11 mouse cellular contexts compared by ENCODE assay signal in genomic region chr2:132017611-132018010, GRCm38 (mm10). TPM values are rescaled to one million over a fixed set of nuclear protein-coding genes. Genes with fewer than 3 reads are reported as not detected.
DNase-seq lines count a peak whose midpoint lies in the region; ATAC-seq lines count a peak whose summit lies in the region.
"Had no signal": no experiment of that assay in that cellular context is flagged by ENCODE, and none has a peak within 500 bp of the region (broad histone marks: within the 10 kb centered on the region; RNA-seq: fewer than 3 reads in every experiment).

No protein-coding gene starts in this region.

- H3K36me3 ChIP-seq in embryonic facial prominence, embryonic 11.5 days (replicated peaks; ENCODE audit: control insufficient read depth, insufficient read depth, low read depth, low read length): no peaks in the 10 kb centered on the region
- H3K36me3 ChIP-seq in forebrain, embryonic 14.5 days (ENCODE audit: control insufficient read depth, insufficient read depth, low read length): no peaks in the 10 kb centered on the region
- H3K36me3 ChIP-seq in intestine, embryonic 16.5 days (ENCODE audit: control insufficient read depth, insufficient read depth, low read length): no peaks in the 10 kb centered on the region
- H3K36me3 ChIP-seq: G1E had no signal

- no peaks in the 10 kb centered on the region for H3K27me3 ChIP-seq in embryonic facial prominence, embryonic 11.5 days (ENCODE audit: control insufficient read depth, insufficient read depth, low read length)
- no peaks in the 10 kb centered on the region for H3K27me3 ChIP-seq in forebrain, embryonic 14.5 days (replicated peaks; ENCODE audit: control insufficient read depth, insufficient read depth, low read length)
- no peaks in the 10 kb centered on the region for H3K27me3 ChIP-seq in intestine, embryonic 16.5 days (replicated peaks; ENCODE audit: control insufficient read depth, insufficient read depth, low read length)

- no peak for ATAC-seq in embryonic facial prominence, embryonic 11.5 days (replicated peaks; ENCODE audit: insufficient number of reproducible peaks, low FRiP score, low TSS enrichment, low read depth)
- ATAC-seq in forebrain, embryonic 14.5 days: no peak
- ATAC-seq in intestine, embryonic 16.5 days: no peak
- ATAC-seq: midbrain, embryonic 16.5 days had no signal

- H3K9ac ChIP-seq in embryonic facial prominence, embryonic 11.5 days (replicated peaks; ENCODE audit: low read length): no peak overlapping the region
- no peak overlapping the region for H3K9ac ChIP-seq in forebrain, embryonic 14.5 days (ENCODE audit: low read length)
- no peak overlapping the region for H3K9ac ChIP-seq in intestine, embryonic 16.5 days (ENCODE audit: low read depth, low read length)

- no peaks in the 10 kb centered on the region for H3K9me3 ChIP-seq in embryonic facial prominence, embryonic 11.5 days (replicated peaks; ENCODE audit: control insufficient read depth, low read length)
- no peaks in the 10 kb centered on the region for H3K9me3 ChIP-seq in forebrain, embryonic 14.5 days (replicated peaks; ENCODE audit: control insufficient read depth, low read length)
- no peaks in the 10 kb centered on the region for H3K9me3 ChIP-seq in intestine, embryonic 16.5 days (ENCODE audit: control insufficient read depth, low read length)
- H3K9me3 ChIP-seq: G1E had no signal

- WGBS in embryonic facial prominence, embryonic 11.5 days: 43% methylated on average over 7 of the region's 7 CpGs
- WGBS in forebrain, embryonic 14.5 days: 69% methylated on average over 7 of the region's 7 CpGs
- WGBS in intestine, embryonic 16.5 days: 32% methylated on average over 7 of the region's 7 CpGs

- H3K4me1 ChIP-seq in embryonic facial prominence, embryonic 11.5 days (ENCODE audit: control insufficient read depth, insufficient read depth, low read length): no peaks in the 10 kb centered on the region
- H3K4me1 ChIP-seq in forebrain, embryonic 14.5 days (ENCODE audit: control insufficient read depth, insufficient read depth, low read length): no peaks in the 10 kb centered on the region
- H3K4me1 ChIP-seq in intestine, embryonic 16.5 days (ENCODE audit: control insufficient read depth, insufficient read depth, low read length): peaks cover 8% of the 10 kb centered on the region; the same call in 1 of the 2 replicates

- DNase-seq in kidney, postnatal 14 days: peak; percentile 32
- DNase-seq in kidney, adult 11 months: no peak
- peak; percentile 39 for DNase-seq in MN1 (ENCODE audit: low spot score)
- DNase-seq in embryonic facial prominence, embryonic 11.5 days (ENCODE audit: low spot score): peak; percentile 23
- peak; percentile 65 for DNase-seq in lung, postnatal 14 days
- DNase-seq in forebrain, embryonic 14.5 days (ENCODE audit: low spot score): no peak
- no peak for DNase-seq in T-cell, adult 2 months (ENCODE audit: low spot score)
- DNase-seq: cerebellum, adult 11-12 months had no signal

- H3K4me2 ChIP-seq in embryonic facial prominence, embryonic 11.5 days (ENCODE audit: low read depth, low read length): no peak overlapping the region
- H3K4me2 ChIP-seq in forebrain, embryonic 14.5 days (ENCODE audit: low read length): no peak overlapping the region
- H3K4me2 ChIP-seq in intestine, embryonic 16.5 days (ENCODE audit: low read depth, low read length): no peak overlapping the region

- H3K27ac ChIP-seq in embryonic facial prominence, embryonic 11.5 days (replicated peaks; ENCODE audit: low read depth, low read length): no peak overlapping the region
- H3K27ac ChIP-seq in forebrain, embryonic 14.5 days (ENCODE audit: low read depth, low read length): no peak overlapping the region
- no peak overlapping the region for H3K27ac ChIP-seq in intestine, embryonic 16.5 days (ENCODE audit: low read length)

- no peak overlapping the region for H3K4me3 ChIP-seq in embryonic facial prominence, embryonic 11.5 days (ENCODE audit: low read depth, low read length)
- H3K4me3 ChIP-seq in forebrain, embryonic 14.5 days (ENCODE audit: low read depth, low read length): no peak overlapping the region
- no peak overlapping the region for H3K4me3 ChIP-seq in intestine, embryonic 16.5 days (ENCODE audit: low read length)

RNA-seq across cellular contexts. Expression of gene Rassf2, which starts 12.4 kb away (rescaled TPM):
- 9.5 and 10.3 TPM in 2 replicates for polyA plus RNA-seq in embryonic facial prominence, embryonic 11.5 days (2014; fragmentation: Nextera tagmentation; extraction: Ambion mirVana)
- polyA plus RNA-seq in forebrain, embryonic 14.5 days (2014; fragmentation: Nextera tagmentation; extraction: Ambion mirVana): 17.9 and 20.3 TPM in 2 replicates
- 8.2 and 9.0 TPM in 2 replicates for polyA plus RNA-seq in intestine, embryonic 16.5 days (2015; fragmentation: Nextera tagmentation; extraction: Ambion mirVana)

Comparison
In these comparisons a context has a peak if more than half of its experiments do, and no peak if none do; other contexts are left out.
1. DNase-seq: peak in kidney, postnatal 14 days (single experiment), MN1 (single experiment), embryonic facial prominence, embryonic 11.5 days (single experiment) and lung, postnatal 14 days (single experiment); none in kidney, adult 11 months (single experiment), forebrain, embryonic 14.5 days (single experiment) and T-cell, adult 2 months (single experiment).